23 mouse cellular contexts compared by ENCODE assay signal in the genomic region with DNA sequence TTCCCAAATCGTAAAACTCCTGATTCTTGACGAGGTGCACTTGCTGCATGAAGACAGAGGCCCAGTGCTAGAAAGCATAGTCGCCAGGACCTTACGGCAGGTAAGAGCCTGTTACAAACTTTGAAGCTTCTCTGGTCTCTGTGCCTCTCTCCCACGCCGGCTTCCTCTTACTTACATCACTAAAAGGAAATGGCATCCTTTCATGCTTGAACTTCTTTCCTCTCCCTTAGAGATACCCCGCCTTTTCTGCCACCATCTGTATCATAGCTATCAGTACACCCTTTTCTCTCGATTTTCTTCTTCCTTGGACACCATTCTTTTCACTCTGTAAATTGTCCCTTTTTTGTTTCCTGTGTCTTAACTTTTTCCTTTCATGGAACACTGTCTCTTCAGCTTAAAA. TPM values are rescaled to one million over a fixed set of nuclear protein-coding genes. Genes with fewer than 3 reads are reported as not detected.
A peak's percentile ranks its signal among the peaks of the same experiment; 100 is the strongest.
DNase-seq lines count a peak whose midpoint lies in the region; ATAC-seq lines count a peak whose summit lies in the region.
"Had no signal": no experiment of that assay in that cellular context is flagged by ENCODE, and none has a peak within 500 bp of the region (broad histone marks: within the 10 kb centered on the region; RNA-seq: fewer than 3 reads in every experiment).

No protein-coding gene starts in this region.

- H3K9ac ChIP-seq in hindbrain, embryonic 16.5 days (ENCODE audit: low read depth, low read length): no peak overlapping the region
- H3K9ac ChIP-seq: embryonic facial prominence, embryonic 15.5 days; hindbrain, embryonic 13.5 days had no signal

- peak; percentile 64 for DNase-seq in heart, adult 11 months
- DNase-seq in heart, postnatal 25 days (ENCODE audit: low spot score): no peak
- DNase-seq in naive thymus-derived CD4-positive, alpha-beta T cell, adult 2 months (ENCODE audit: low read depth): peak; percentile 49
- DNase-seq in thymus, postnatal 4 days: peak; percentile 8
- DNase-seq: adrenal gland, adult 2 months; adrenal gland, postnatal 25 days; cerebellum, adult 18-20 months; cerebellum, adult 9-11 months; cerebellum, postnatal 36 days; gastrocnemius, adult 2 months; gastrocnemius, postnatal 36 days; heart, adult 18-20 months; heart, postnatal 10 days had no signal

- peak; percentile 80 for ATAC-seq in CD4-positive, CD25-positive, alpha-beta regulatory T cell, adult 4 months
- ATAC-seq in megakaryocyte progenitor cell, adult 5-6 weeks (replicated peaks; ENCODE audit: poor library complexity): no peak
- no peak for ATAC-seq in hindbrain, embryonic 16.5 days
- ATAC-seq: forebrain, embryonic 14.5 days had no signal

- no peaks in the 10 kb centered on the region for H3K27me3 ChIP-seq in hindbrain, embryonic 16.5 days (replicated peaks; ENCODE audit: control insufficient read depth, insufficient read depth, low read length)
- H3K27me3 ChIP-seq: embryonic facial prominence, embryonic 15.5 days; hindbrain, embryonic 13.5 days had no signal

- no peaks in the 10 kb centered on the region for H3K4me1 ChIP-seq in hindbrain, embryonic 16.5 days (ENCODE audit: control insufficient read depth, insufficient read depth, low read depth, low read length)
- H3K4me1 ChIP-seq: embryonic facial prominence, embryonic 15.5 days; forebrain, embryonic 10.5 days; heart, embryonic 10.5 days; hindbrain, embryonic 13.5 days had no signal

- no peak overlapping the region for H3K4me3 ChIP-seq in hindbrain, embryonic 16.5 days (ENCODE audit: low read length)
- H3K4me3 ChIP-seq: embryonic facial prominence, embryonic 15.5 days; erythroblast, embryonic 14.5 days; forebrain, embryonic 10.5 days; gastrocnemius, adult 2 months; heart, embryonic 10.5 days; hindbrain, embryonic 13.5 days had no signal

- H3K36me3 ChIP-seq in hindbrain, embryonic 16.5 days (ENCODE audit: control insufficient read depth, insufficient read depth, low read length): peaks cover 2% of the 10 kb centered on the region; the same call in 1 of the 2 replicates

- H3K4me2 ChIP-seq in hindbrain, embryonic 16.5 days (ENCODE audit: low read length): no peak overlapping the region
- H3K4me2 ChIP-seq: embryonic facial prominence, embryonic 15.5 days; hindbrain, embryonic 13.5 days had no signal

- WGBS in hindbrain, embryonic 16.5 days: 92% methylated on average over 8 of the region's 8 CpGs

- no peaks in the 10 kb centered on the region for H3K9me3 ChIP-seq in hindbrain, embryonic 16.5 days (ENCODE audit: control insufficient read depth, low read length)
- H3K9me3 ChIP-seq: embryonic facial prominence, embryonic 15.5 days; forebrain, embryonic 10.5 days; G1E; heart, embryonic 10.5 days; hindbrain, embryonic 13.5 days had no signal

- intact Hi-C loops in heart, postnatal 25 days (cut with DNase I): no loop called here

- H3K27ac ChIP-seq in hindbrain, embryonic 16.5 days (ENCODE audit: low read depth, low read length): no peak overlapping the region
- H3K27ac ChIP-seq: embryonic facial prominence, embryonic 15.5 days; forebrain, embryonic 10.5 days; gastrocnemius, adult 2 months; heart, embryonic 10.5 days; hindbrain, embryonic 13.5 days had no signal

RNA-seq across cellular contexts. Expression of gene Ascc3, which starts 58.1 kb away (rescaled TPM):
- total RNA-seq in heart, postnatal 25 days (2021): 10 to 100 TPM; 11.9 to 12.0 TPM
- 10 to 100 TPM; 28.4 to 29.0 TPM for polyA plus RNA-seq in CD4-positive, CD25-positive, alpha-beta regulatory T cell, adult 4 months (2017; shearing (Covaris generic))
- 44.9 and 46.7 TPM in 2 replicates for total RNA-seq in megakaryocyte progenitor cell, adult 5-6 weeks (2015)
- 35.7 and 38.7 TPM in 2 replicates for total RNA-seq in megakaryocyte progenitor cell, adult 5-6 weeks (2017)
- polyA plus RNA-seq in hindbrain, embryonic 16.5 days (2015; fragmentation: Nextera tagmentation; extraction: Ambion mirVana): 13.8 and 16.3 TPM in 2 replicates
